Mouse (Mus musculus): ENCODE measurements around the gene Galnt9.

DNA sequence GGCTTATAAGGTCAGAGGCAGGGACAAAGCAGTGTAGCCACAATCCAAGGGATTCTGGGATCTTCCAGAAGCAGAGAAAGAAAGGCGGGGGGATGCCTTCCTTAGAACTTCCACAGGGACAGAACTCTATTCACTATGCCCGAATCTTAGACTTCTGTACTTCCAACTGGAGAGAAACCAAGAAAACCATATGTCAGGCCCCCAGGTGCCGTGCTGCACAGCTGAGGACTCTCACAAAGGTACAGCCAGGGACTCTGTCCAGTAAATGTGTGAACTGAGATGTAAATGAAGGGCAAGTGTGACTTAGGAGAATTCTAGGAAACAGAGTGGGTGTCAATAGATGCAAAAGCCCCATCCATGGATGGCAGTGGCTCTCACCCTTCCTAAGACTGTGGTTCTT, 7.8 kb downstream of the Galnt9 start:
- TF ChIP-seq CTCF (IDR thresholded peaks at IDR 0.05; ENCODE audit: control insufficient read depth, insufficient read depth, insufficient read length) (no peak), MYOD1 (IDR thresholded peaks at IDR 0.05; ENCODE audit: control insufficient read depth, insufficient read length, low read depth) (no peak), MAX (IDR thresholded peaks at IDR 0.05) (no peak), USF1 (IDR thresholded peaks at IDR 0.05; ENCODE audit: low read depth) (no peak), MYOG (IDR thresholded peaks at IDR 0.05; ENCODE audit: control insufficient read depth, extremely low read depth, insufficient read length) (no peak)
